Mouse (Mus musculus) liver, embryonic 14.5 days (tissue): ENCODE measurements around the gene Eif5a.

Experiments
- CTCF ChIP-seq: IDR thresholded peaks from 2 replicates; pipeline ENCODE4 v1.5.1; 2016; ENCODE audit warnings: antibody characterized with exemption, low read depth, control low read depth
- EP300 ChIP-seq: IDR thresholded peaks from 2 replicates; pipeline ENCODE4 v1.6.1; 2016; ENCODE audit warnings: antibody characterized with exemption, low read depth

DNA sequence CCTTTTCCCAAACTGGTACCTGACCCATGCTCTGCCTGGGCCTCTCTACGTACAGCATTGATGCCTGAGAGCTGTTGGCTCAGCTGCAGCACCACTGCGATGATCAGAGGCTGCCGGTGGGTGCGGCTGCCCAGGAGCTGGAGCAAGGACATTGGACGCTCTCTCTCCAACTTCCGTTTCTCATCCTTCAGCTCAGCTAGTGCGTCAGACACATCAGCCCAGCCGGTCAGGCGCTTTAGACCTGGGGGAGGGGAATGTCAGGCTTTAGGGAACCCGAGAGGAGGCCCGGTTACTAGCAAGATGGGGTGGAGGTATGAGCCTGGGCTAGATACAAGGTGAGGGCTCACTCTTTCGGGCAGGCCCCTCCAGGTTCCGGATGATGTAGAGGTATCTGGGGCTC is 23.5 kb upstream of the Eif5a start:
- no peak for TF ChIP-seq CTCF
- TF ChIP-seq EP300 = no peak
